Mouse (Mus musculus) brain, embryonic 14.5 days (tissue): ENCODE data around the gene Erf. TPM values are rescaled to one million over a fixed set of nuclear protein-coding genes. Genes with fewer than 3 reads are reported as not detected.
"Not testable (repeated sequence)": the region's sequence is repeated elsewhere in the genome, so short reads cannot be mapped to it uniquely, and the experiment has no call there.

Experiments used
- DNase-seq: peaks from one replicate; pipeline ENCODE4 v3.0.0-alpha.2; 2011; ENCODE audit warnings: low read depth
- CTCF ChIP-seq: fragments of 200-500 bp; IDR thresholded peaks from 2 replicates; pipeline ENCODE4 v1.5.1; 2012; ENCODE audit warnings: inconsistent platforms, mild to moderate bottlenecking, moderate library complexity, borderline replicate concordance; ENCODE audit not compliant: insufficient read depth, insufficient read length; ENCODE audit errors: extremely low read depth
- POLR2A ChIP-seq: fragments of 200-500 bp; IDR thresholded peaks from 2 replicates; pipeline ENCODE4 v1.6.1; 2012; ENCODE audit warnings: mild to moderate bottlenecking, inconsistent platforms, borderline replicate concordance; ENCODE audit not compliant: poor library complexity, insufficient read depth, insufficient read length, severe bottlenecking; ENCODE audit errors: extremely low read depth
- polyA plus RNA-seq: library from polyadenylated mRNA; depleted of rRNA; stranded (reverse); fragments of >200 nt; gene quantifications from 2 replicates; pipeline ENCODE4 v1.2.3, GENCODE M21; 2012

Gene Erf
- polyA plus RNA-seq, 1 experiment, result 20.2 TPM

- DNase-seq, result no peak
- TF ChIP-seq POLR2A, result no peak
- TF ChIP-seq CTCF, result no peak
Measured at GRCm38 (mm10) chr7:25270652-25271633, 20.4 kb upstream of the Erf start.

GRCm38 (mm10) chr7:25269545-25270271 is 19.1 kb upstream of the Erf start:
- DNase-seq, result no peak
- TF ChIP-seq CTCF, result no peak
- TF ChIP-seq POLR2A, result no peak

GRCm38 (mm10) chr7:25269029-25269428 is 18.5 kb upstream of the Erf start:
- DNase-seq, result no peak
- no peak for TF ChIP-seq POLR2A
- no peak for TF ChIP-seq CTCF

GRCm38 (mm10) chr7:25268588-25268987 is 18.0 kb upstream of the Erf start:
- TF ChIP-seq CTCF (no peak), POLR2A (no peak)
- no peak for DNase-seq

- TF ChIP-seq POLR2A, result no peak
- no peak for TF ChIP-seq CTCF
Measured at GRCm38 (mm10) chr7:25267751-25268463, 17.3 kb upstream of the Erf start.

GRCm38 (mm10) chr7:25267301-25267750 is 16.8 kb upstream of the Erf start, which contains the start of gene Cic:
TSS of gene Cic (plus strand) at chr7:25267704.
- 0 out of 2 replicates have a peak, but pooled peaks have one; percentile 3 for TF ChIP-seq CTCF
- TF ChIP-seq POLR2A, result no peak

More at GRCm38 (mm10) chr7:25267751-25268463, 17.3 kb upstream of the Erf start:
- DNase-seq, result peak; percentile 100

GRCm38 (mm10) chr7:25266180-25266962 is 15.8 kb upstream of the Erf start:
- no peak for DNase-seq
- TF ChIP-seq CTCF, result no peak
- no peak for TF ChIP-seq POLR2A

More at GRCm38 (mm10) chr7:25267301-25267750, 16.8 kb upstream of the Erf start, which contains the start of gene Cic:
- DNase-seq, result peak; percentile 99

- not testable (repeated sequence) for DNase-seq
Measured at GRCm38 (mm10) chr7:25265743-25266142, 15.2 kb upstream of the Erf start.

- TF ChIP-seq POLR2A (no peak), CTCF (no peak)
Measured at GRCm38 (mm10) chr7:25263968-25264870, 13.7 kb upstream of the Erf start.

GRCm38 (mm10) chr7:25261896-25262295 is 11.3 kb upstream of the Erf start:
- no peak for TF ChIP-seq POLR2A
- TF ChIP-seq CTCF, result no peak
- DNase-seq, result no peak

More at GRCm38 (mm10) chr7:25263968-25264870, 13.7 kb upstream of the Erf start:
- DNase-seq, result no peak

- no peak for DNase-seq
- TF ChIP-seq CTCF (no peak), POLR2A (no peak)
Measured at GRCm38 (mm10) chr7:25251822-25252221, 1.3 kb upstream of the Erf start.
